Mouse (Mus musculus) C3H10T1/2 (cell line): ENCODE measurements around the gene Psg20. TPM values are rescaled to one million over a fixed set of nuclear protein-coding genes. Genes with fewer than 3 reads are reported as not detected.

ENCODE experiments used
- polyA plus RNA-seq, 2 experiments: library from polyadenylated mRNA; unstranded; fragments of >200 nt; fragmentation: generic; extraction: Trizol; gene quantifications; one replicate each; pipeline ENCODE4 v1.2.1; 2012; ENCODE audit warnings: missing spikeins in 2 of 2

Gene Psg20
- not detected for polyA plus RNA-seq

DNA sequence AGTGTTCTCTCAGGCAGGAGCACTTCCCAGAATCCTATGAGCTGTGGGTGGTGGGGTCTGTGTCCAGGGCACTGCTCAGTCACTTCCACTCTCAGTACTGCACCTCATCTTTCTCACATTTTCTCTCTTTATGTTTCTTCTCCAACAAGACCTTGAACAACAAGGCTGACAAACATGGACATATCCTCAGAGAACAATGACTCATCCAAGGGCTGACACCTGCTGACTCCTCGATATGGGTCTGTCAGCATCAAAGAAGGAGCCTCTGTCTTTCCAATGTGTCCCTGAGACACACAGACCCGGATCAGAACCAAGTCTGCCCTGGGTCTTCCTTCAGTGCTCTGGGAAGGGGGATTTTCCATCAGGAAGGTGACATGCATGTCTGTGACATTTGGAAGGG is at the start of gene Psg20:
Gene Psg20, minus strand, starts transcription at position 101 of the 400 bp plus-strand sequence.

DNA sequence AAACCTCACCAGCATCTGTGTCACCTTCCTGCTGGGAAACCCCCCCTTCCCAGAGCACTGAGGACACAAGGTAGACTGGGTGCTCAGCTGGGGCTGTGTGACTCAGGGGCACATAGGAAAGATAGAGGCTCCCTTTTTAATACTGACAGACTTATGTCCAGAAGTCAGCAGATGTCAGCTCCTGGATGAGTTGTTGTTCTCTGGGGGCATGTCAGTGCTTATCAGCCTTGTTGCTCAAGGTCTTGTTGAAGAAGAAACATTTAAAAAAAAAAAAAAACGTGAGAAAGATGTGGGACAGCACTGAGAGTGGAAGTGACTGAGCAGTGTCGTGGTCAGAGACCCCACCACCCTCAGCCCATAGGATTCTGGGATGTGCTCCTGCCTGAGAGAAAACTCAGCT is 31.8 kb upstream of the Psg20 start, which contains the start of gene Psg22:
Gene Psg22, plus strand, starts transcription at position 301 of the 400 bp plus-strand sequence.

DNA sequence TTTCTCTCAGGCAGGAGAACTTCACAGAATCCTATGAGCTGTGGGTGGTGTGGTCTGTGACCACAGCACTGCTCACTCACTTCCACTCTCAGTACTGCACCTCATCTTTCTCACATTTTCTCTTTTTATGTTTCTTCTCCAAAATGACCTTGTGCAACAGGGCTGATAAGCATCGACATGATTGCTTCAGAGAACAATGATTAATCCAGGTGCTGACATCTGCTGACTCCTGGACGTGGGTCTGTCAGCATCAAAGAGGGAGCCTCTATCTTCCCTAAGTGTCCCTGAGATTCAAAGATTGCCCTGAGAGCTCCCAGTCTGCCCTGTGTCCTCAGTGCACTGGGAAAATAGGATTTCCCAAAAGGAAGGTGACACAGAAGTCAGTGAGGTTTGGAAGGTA is 29.4 kb downstream of the Psg20 start, which contains the start of gene Psg21:
Gene Psg21, minus strand, starts transcription at position 101 of the 400 bp plus-strand sequence.

Other genes with a start within 250 kb of the Psg20 start
- gene Psg26, start 202.0 kb downstream of the Psg20 start, polyA plus RNA-seq = not detected
- gene Psg25, start 153.9 kb downstream of the Psg20 start, polyA plus RNA-seq = not detected
- gene Psg27, start 118.9 kb downstream of the Psg20 start, polyA plus RNA-seq = not detected
- gene Psg23, start 69.7 kb downstream of the Psg20 start, polyA plus RNA-seq = not detected
- gene Psg21, start 29.5 kb downstream of the Psg20 start, polyA plus RNA-seq = not detected
- not detected for gene Psg22, start 31.9 kb upstream of the Psg20 start, polyA plus RNA-seq
- not detected for gene Psg19, start 112.3 kb upstream of the Psg20 start, polyA plus RNA-seq
- not detected for gene Psg17, start 135.4 kb upstream of the Psg20 start, polyA plus RNA-seq
- gene Mill2, start 153.8 kb upstream of the Psg20 start, polyA plus RNA-seq = 1 to 10 TPM in 1 of 2 experiments, under 1 TPM in 1; 0.04 to 2.0 TPM
- gene Pglyrp1, start 185.1 kb upstream of the Psg20 start, polyA plus RNA-seq = under 1 TPM; 0.11 to 0.40 TPM
- gene Ccdc61, start 224.2 kb upstream of the Psg20 start, polyA plus RNA-seq = 10 to 100 TPM; 10.0 to 22.1 TPM
- under 1 TPM; 0.04 to 0.15 TPM for gene Nova2, start 239.7 kb upstream of the Psg20 start, polyA plus RNA-seq